Comparison of ENCODE assay signal across 8 mouse cellular contexts in genomic region chr1:157076781-157077705, GRCm38 (mm10). TPM values are rescaled to one million over a fixed set of nuclear protein-coding genes. Genes with fewer than 3 reads are reported as not detected.
DNase-seq lines count a peak whose midpoint lies in the region; ATAC-seq and TF ChIP-seq lines count a peak whose summit lies in the region.

No protein-coding gene starts in this region.

- H3K36me3 ChIP-seq in ES-Bruce4 (ENCODE audit: control insufficient read depth, insufficient read depth, low read length, poor library complexity, severe bottlenecking): no peaks in the 10 kb centered on the region
- H3K36me3 ChIP-seq in forebrain, embryonic 14.5 days (ENCODE audit: control insufficient read depth, insufficient read depth, low read length): no peaks in the 10 kb centered on the region
- H3K36me3 ChIP-seq in heart, postnatal 0 days (replicated peaks; ENCODE audit: control insufficient read depth, insufficient read depth, low read length): no peaks in the 10 kb centered on the region
- H3K36me3 ChIP-seq in liver, embryonic 16.5 days (ENCODE audit: control insufficient read depth, insufficient read depth): no peaks in the 10 kb centered on the region
- no peaks in the 10 kb centered on the region for H3K36me3 ChIP-seq in neural tube, embryonic 13.5 days
- H3K36me3 ChIP-seq in testis, adult 2 months (ENCODE audit: control insufficient read depth, insufficient read depth, low read length): no peaks in the 10 kb centered on the region

- no peak for TF ChIP-seq EP300 in ES-Bruce4 (IDR thresholded peaks at IDR 0.05; ENCODE audit: insufficient read depth, low read depth, low read length)
- no peak for TF ChIP-seq EP300 in heart, postnatal 0 days (IDR thresholded peaks at IDR 0.05; ENCODE audit: low read depth)

- H3K27ac ChIP-seq in ES-Bruce4 (ENCODE audit: insufficient read depth, low read length): no peak overlapping the region
- no peak overlapping the region for H3K27ac ChIP-seq in forebrain, embryonic 14.5 days (ENCODE audit: low read depth, low read length)
- H3K27ac ChIP-seq in heart, postnatal 0 days (ENCODE audit: low read depth): no peak overlapping the region
- H3K27ac ChIP-seq in liver, embryonic 16.5 days (ENCODE audit: low read length): no peak overlapping the region
- no peak overlapping the region for H3K27ac ChIP-seq in neural tube, embryonic 13.5 days (replicated peaks)
- no peak overlapping the region for H3K27ac ChIP-seq in testis, adult 2 months (ENCODE audit: control insufficient read depth, insufficient read depth, low read depth, low read length)

- no peaks in the 10 kb centered on the region for H3K4me1 ChIP-seq in ES-Bruce4 (ENCODE audit: control insufficient read depth, insufficient read depth, low read length)
- no peaks in the 10 kb centered on the region; the same call in 1 of the 2 replicates for H3K4me1 ChIP-seq in forebrain, embryonic 14.5 days (ENCODE audit: control insufficient read depth, insufficient read depth, low read length)
- peaks cover 4% of the 10 kb centered on the region; the same call in 1 of the 2 replicates for H3K4me1 ChIP-seq in heart, postnatal 0 days (ENCODE audit: control insufficient read depth, insufficient read depth)
- peaks cover 6% of the 10 kb centered on the region; the same call in 1 of the 2 replicates for H3K4me1 ChIP-seq in liver, embryonic 16.5 days (ENCODE audit: control insufficient read depth, low read depth, low read length)
- H3K4me1 ChIP-seq in neural tube, embryonic 13.5 days (replicated peaks): peaks cover 20% of the 10 kb centered on the region; the same call in 1 of the 2 replicates
- peaks cover 7% of the 10 kb centered on the region for H3K4me1 ChIP-seq in testis, adult 2 months (ENCODE audit: control insufficient read depth, insufficient read depth, low read length)

- 64% methylated on average over 43 of the region's 43 CpGs for WGBS in forebrain, embryonic 14.5 days
- 56% methylated on average over 43 of the region's 43 CpGs for WGBS in heart, postnatal 0 days
- WGBS in liver, embryonic 16.5 days (ENCODE audit: insufficient replicate concordance): 45% methylated on average over 43 of the region's 43 CpGs
- whole genome bisulfite sequencing in neural tube, embryonic 13.5 days: 57% methylated on average over 43 of the region's 43 CpGs

- ATAC-seq in forebrain, embryonic 14.5 days: peak; percentile 48
- peak; percentile 52 for ATAC-seq in heart, postnatal 0 days (ENCODE audit: insufficient read depth, low read depth)
- ATAC-seq in liver, embryonic 16.5 days (ENCODE audit: low read depth): peak; percentile 53
- ATAC-seq in neural tube, embryonic 13.5 days (ENCODE audit: low read depth): peak; percentile 11; the same call in 1 of the 2 replicates

- peak overlapping the region; percentile 28; the same call in 1 of the 2 replicates for H3K4me3 ChIP-seq in ES-Bruce4 (ENCODE audit: low read depth, low read length)
- no peak overlapping the region for H3K4me3 ChIP-seq in forebrain, embryonic 14.5 days (ENCODE audit: low read depth, low read length)
- H3K4me3 ChIP-seq in heart, postnatal 0 days (ENCODE audit: low read depth, low read length): no peak overlapping the region
- no peak overlapping the region for H3K4me3 ChIP-seq in liver, embryonic 16.5 days (ENCODE audit: low read depth, low read length)
- H3K4me3 ChIP-seq in neural tube, embryonic 13.5 days: no peak overlapping the region
- peak overlapping the region; percentile 39 for H3K4me3 ChIP-seq in testis, adult 2 months (ENCODE audit: control insufficient read depth, low read depth, low read length)

- H3K27me3 ChIP-seq in ES-Bruce4 (ENCODE audit: control insufficient read depth, insufficient read depth, low read length, poor library complexity, severe bottlenecking): no peaks in the 10 kb centered on the region
- H3K27me3 ChIP-seq in forebrain, embryonic 14.5 days (replicated peaks; ENCODE audit: control insufficient read depth, insufficient read depth, low read length): no peaks in the 10 kb centered on the region
- no peaks in the 10 kb centered on the region for H3K27me3 ChIP-seq in heart, postnatal 0 days (ENCODE audit: control insufficient read depth, insufficient read depth, low read length)
- no peaks in the 10 kb centered on the region for H3K27me3 ChIP-seq in liver, embryonic 16.5 days (ENCODE audit: control insufficient read depth, insufficient read depth, low read depth, low read length)
- H3K27me3 ChIP-seq in neural tube, embryonic 13.5 days: no peaks in the 10 kb centered on the region
- H3K27me3 ChIP-seq in testis, adult 2 months (ENCODE audit: control insufficient read depth, insufficient read depth, low read length): no peaks in the 10 kb centered on the region

- peak; percentile 80 for DNase-seq in c-Kit-positive CD71-positive TER-119-positive erythroid progenitor cells, embryonic 14.5 days (ENCODE audit: low spot score)
- peak; percentile 89 for DNase-seq in forebrain, embryonic 14.5 days (ENCODE audit: low spot score)
- peak; percentile 87 for DNase-seq in heart, postnatal 0 days (ENCODE audit: low spot score)
- DNase-seq in layer of hippocampus, adult 11-12 months (ENCODE audit: low spot score): peak; percentile 92

- H3K9me3 ChIP-seq in ES-Bruce4 (replicated peaks; ENCODE audit: control insufficient read depth, insufficient read depth, low read length, poor library complexity, severe bottlenecking): no peaks in the 10 kb centered on the region
- no peaks in the 10 kb centered on the region for H3K9me3 ChIP-seq in forebrain, embryonic 14.5 days (replicated peaks; ENCODE audit: control insufficient read depth, low read length)
- no peaks in the 10 kb centered on the region for H3K9me3 ChIP-seq in heart, postnatal 0 days (replicated peaks; ENCODE audit: control insufficient read depth, low read length)
- no peaks in the 10 kb centered on the region for H3K9me3 ChIP-seq in liver, embryonic 16.5 days (replicated peaks; ENCODE audit: control insufficient read depth, low read length)
- H3K9me3 ChIP-seq in neural tube, embryonic 13.5 days: no peaks in the 10 kb centered on the region

- H3K9ac ChIP-seq in ES-Bruce4 (ENCODE audit: low read depth, poor library complexity, severe bottlenecking): no peak overlapping the region
- H3K9ac ChIP-seq in forebrain, embryonic 14.5 days (ENCODE audit: low read length): no peak overlapping the region
- H3K9ac ChIP-seq in heart, postnatal 0 days (replicated peaks; ENCODE audit: low read depth, low read length): no peak overlapping the region
- no peak overlapping the region for H3K9ac ChIP-seq in liver, embryonic 16.5 days (ENCODE audit: low read depth, low read length)
- H3K9ac ChIP-seq in neural tube, embryonic 13.5 days: no peak overlapping the region

- TF ChIP-seq POLR2A in ES-Bruce4 (IDR thresholded peaks at IDR 0.05; ENCODE audit: insufficient read depth, low read length): no peak
- no peak for TF ChIP-seq POLR2A in testis, adult 2 months (IDR thresholded peaks at IDR 0.05; ENCODE audit: control insufficient read depth, low read depth, low read length)

- peak; percentile 97 for TF ChIP-seq CTCF in ES-Bruce4 (IDR thresholded peaks at IDR 0.05; ENCODE audit: low read depth, low read length)
- TF ChIP-seq CTCF in heart, postnatal 0 days (IDR thresholded peaks at IDR 0.05; ENCODE audit: low read depth): peak; percentile 99
- TF ChIP-seq CTCF in testis, adult 2 months (IDR thresholded peaks at IDR 0.05; ENCODE audit: control insufficient read depth, insufficient read depth, insufficient replicate concordance, low read depth, low read length): peak; percentile 99

- H3K4me2 ChIP-seq in forebrain, embryonic 14.5 days (ENCODE audit: low read length): no peak overlapping the region
- no peak overlapping the region for H3K4me2 ChIP-seq in heart, postnatal 0 days (ENCODE audit: low read depth, low read length)
- 0 out of 2 replicates have a peak overlapping the region, but pooled peaks have one; percentile 17 for H3K4me2 ChIP-seq in liver, embryonic 16.5 days (ENCODE audit: low read depth, low read length)
- H3K4me2 ChIP-seq in neural tube, embryonic 13.5 days: no peak overlapping the region; the same call in 1 of the 2 replicates

RNA-seq across cellular contexts. Expression of gene Tex35, which starts 31.4 kb away (rescaled TPM):
- polyA plus RNA-seq in ES-Bruce4 (2011; ENCODE audit: insufficient read depth, insufficient read length, low read depth, missing spikeins): not detected in 2 replicates
- not detected in 2 replicates for polyA plus RNA-seq in forebrain, embryonic 14.5 days (2014; fragmentation: Nextera tagmentation; extraction: Ambion mirVana)
- total RNA-seq in heart, postnatal 0 days (2014; rRNA removed; ENCODE audit: low replicate concordance): not detected in 2 replicates
- not detected in 2 replicates for polyA plus RNA-seq in heart, postnatal 0 days (2015; fragmentation: Nextera tagmentation; extraction: Ambion mirVana)
- polyA plus RNA-seq in liver, embryonic 16.5 days (2015; fragmentation: Nextera tagmentation; extraction: Ambion mirVana): not detected in 2 replicates
- not detected in 2 replicates for polyA plus RNA-seq in neural tube, embryonic 13.5 days (2015; fragmentation: Nextera tagmentation; extraction: Ambion mirVana)
- 289 and 335 TPM in 2 replicates for polyA plus RNA-seq in testis, adult 2 months (2012; rRNA removed)

Comparison
In these comparisons a context has a peak if more than half of its experiments do, and no peak if none do; other contexts are left out.
1. H3K4me3 ChIP-seq: peak in ES-Bruce4 (single experiment) and testis, adult 2 months (single experiment); none in forebrain, embryonic 14.5 days (single experiment), heart, postnatal 0 days (single experiment), liver, embryonic 16.5 days (single experiment) and neural tube, embryonic 13.5 days (single experiment).
2. RNA of gene Tex35, which starts 31.4 kb away (polyA plus RNA-seq): 289 to 335 TPM in testis, adult 2 months; not detected in heart, postnatal 0 days, not detected in neural tube, embryonic 13.5 days, not detected in ES-Bruce4, not detected in forebrain, embryonic 14.5 days and not detected in liver, embryonic 16.5 days; every median in the first group is over 100 times any median in the second.
3. Peak in every context shown above with its lines, with median percentiles within 50 percentile points of each other: CTCF ChIP-seq, DNase-seq and ATAC-seq.